24 mouse cellular contexts compared by ENCODE assay signal in genomic region chr2:128062756-128063155, GRCm38 (mm10).
"Had no signal": no experiment of that assay in that cellular context is flagged by ENCODE, and none has a peak within 500 bp of the region (broad histone marks: within the 10 kb centered on the region; RNA-seq: fewer than 3 reads in every experiment).

No protein-coding gene starts in this region.

- H3K4me1 ChIP-seq: heart, embryonic 12.5 days; hindbrain, embryonic 15.5 days; intestine, embryonic 15.5 days; liver, embryonic 12.5 days had no signal

- H3K36me3 ChIP-seq: heart, embryonic 10.5 days; heart, embryonic 12.5 days; hindbrain, embryonic 13.5 days; hindbrain, embryonic 15.5 days; intestine, embryonic 15.5 days; limb, embryonic 13.5 days; limb, embryonic 15.5 days; liver, embryonic 12.5 days had no signal

- H3K9me3 ChIP-seq: heart, embryonic 10.5 days; heart, embryonic 12.5 days; hindbrain, embryonic 13.5 days; hindbrain, embryonic 15.5 days; intestine, embryonic 15.5 days; limb, embryonic 13.5 days; limb, embryonic 15.5 days; liver, embryonic 12.5 days had no signal

- H3K27me3 ChIP-seq: hindbrain, embryonic 13.5 days; hindbrain, embryonic 15.5 days; intestine, embryonic 15.5 days; limb, embryonic 13.5 days; limb, embryonic 15.5 days; liver, embryonic 12.5 days had no signal

- H3K27ac ChIP-seq: gastrocnemius, adult 2 months; heart, embryonic 10.5 days; hindbrain, embryonic 13.5 days; hindbrain, embryonic 15.5 days; hindbrain, postnatal 0 days; intestine, embryonic 15.5 days; limb, embryonic 13.5 days; limb, embryonic 15.5 days; liver, embryonic 12.5 days; liver, embryonic 14.5 days had no signal

- H3K9ac ChIP-seq: heart, embryonic 12.5 days; hindbrain, embryonic 13.5 days; hindbrain, embryonic 15.5 days; intestine, embryonic 15.5 days; limb, embryonic 13.5 days; limb, embryonic 15.5 days; liver, embryonic 12.5 days; liver, embryonic 14.5 days had no signal

- DNase-seq: gastrocnemius, adult 2 months; gastrocnemius, postnatal 10 days; gastrocnemius, postnatal 36 days; heart, postnatal 10 days; heart, postnatal 4 days; kidney, adult 18-20 months; kidney, adult 8-10 months; kidney, postnatal 10 days; kidney, postnatal 25 days; layer of hippocampus, adult 9-11 months; layer of hippocampus, postnatal 36 days; left cerebral cortex, postnatal 4 days had no signal

- H3K4me3 ChIP-seq: gastrocnemius, adult 2 months; heart, embryonic 10.5 days; heart, embryonic 12.5 days; hindbrain, embryonic 13.5 days; hindbrain, embryonic 15.5 days; intestine, embryonic 15.5 days; limb, embryonic 13.5 days; limb, embryonic 15.5 days; liver, embryonic 12.5 days had no signal

- ATAC-seq: hindbrain, postnatal 0 days; inflammation-experienced regulatory T-cells, adult 6 months; intestine, embryonic 15.5 days; intestine, postnatal 0 days; liver, embryonic 12.5 days had no signal

- H3K4me2 ChIP-seq: heart, embryonic 12.5 days; hindbrain, embryonic 13.5 days; hindbrain, embryonic 15.5 days; intestine, embryonic 15.5 days; limb, embryonic 13.5 days; limb, embryonic 15.5 days; liver, embryonic 12.5 days had no signal
